Mouse (Mus musculus) forebrain, postnatal 0 days (tissue): ENCODE data around the gene Slc25a26. TPM values are rescaled to one million over a fixed set of nuclear protein-coding genes. Genes with fewer than 3 reads are reported as not detected.

ENCODE experiments used
- ATAC-seq: fragments of 200-750 bp; cut with Nextera tagmentation; 2 replicates; pipeline ENCODE4 v1.8.0; 2017; ENCODE audit warnings: mild to moderate bottlenecking, moderate library complexity
- DNase-seq: peaks from one replicate; pipeline ENCODE4 v3.0.0-alpha.2; 2015
- H3K27ac ChIP-seq: fragments of 300-500 bp; sonication (generic); 2 replicates; pipeline ENCODE4 v1.5.1; 2014; ENCODE audit warnings: low read depth, mild to moderate bottlenecking, antibody characterized with exemption, low read length, moderate library complexity, mixed read lengths
- H3K27me3 ChIP-seq: fragments of 300-500 bp; sonication (generic); 2 replicates; pipeline ENCODE4 v1.6.1; 2014; ENCODE audit warnings: mild to moderate bottlenecking, low read length, mixed read lengths; ENCODE audit not compliant: insufficient read depth
- H3K36me3 ChIP-seq: fragments of 300-500 bp; sonication (generic); 2 replicates; pipeline ENCODE4 v1.6.1; 2014; ENCODE audit warnings: mild to moderate bottlenecking, moderate library complexity; ENCODE audit not compliant: insufficient read depth
- H3K4me1 ChIP-seq: fragments of 300-500 bp; sonication (generic); 2 replicates; pipeline ENCODE4 v1.6.1; 2014; ENCODE audit warnings: antibody characterized with exemption; ENCODE audit not compliant: insufficient read depth
- H3K4me2 ChIP-seq: fragments of 300-500 bp; sonication (generic); 2 replicates; pipeline ENCODE4 v1.6.1; 2014; ENCODE audit warnings: low read depth, mild to moderate bottlenecking, moderate library complexity
- H3K4me3 ChIP-seq: fragments of 300-500 bp; sonication (generic); 2 replicates; pipeline ENCODE4 v1.5.1; 2014; ENCODE audit warnings: low read depth, low read length, mixed read lengths
- H3K9ac ChIP-seq: fragments of 300-500 bp; sonication (generic); 2 replicates; pipeline ENCODE4 v1.6.1; 2014; ENCODE audit warnings: mild to moderate bottlenecking
- H3K9me3 ChIP-seq: fragments of 300-500 bp; sonication (generic); 2 replicates; pipeline ENCODE4 v1.6.1; 2016; ENCODE audit warnings: low read length
- CTCF ChIP-seq: sonication (generic); IDR thresholded peaks from 2 replicates; pipeline ENCODE4 v1.5.1; 2016; ENCODE audit warnings: antibody characterized with exemption, control low read depth, low read depth
- WGBS: fragments of 180-500 bp; shearing (Covaris S2); extraction: QIAGEN DNeasy Blood & Tissue Kit; methylation state at CpG from one replicate; pipeline ENCODE4 v1.1.7; 2014; 5-methylcytosine and 5-hydroxymethylcytosine counted together
- polyA plus RNA-seq: library from polyadenylated mRNA; unstranded; fragments of >200 nt; fragmentation: Nextera tagmentation; extraction: Ambion mirVana; gene quantifications from 2 replicates; pipeline ENCODE4 v1.2.1, GENCODE M21; 2015
- total RNA-seq: library from RNA; depleted of rRNA; stranded (reverse); fragments of >200 nt; gene quantifications from 2 replicates; pipeline ENCODE4 v1.2.3, GENCODE M21; 2014

Gene Slc25a26
- total and polyA plus RNA-seq, 2 experiments from 2014 or later: 8.0 to 8.7 TPM

GRCm38 (mm10) chr6:94592243-94592642 lies 92.1 kb downstream of the Slc25a26 start:
- H3K9ac ChIP-seq: no peak overlapping the region
- peaks cover 4% of the 10 kb centered on the region; the same call in 1 of the 2 replicates for H3K4me1 ChIP-seq
- DNase-seq (no peak), ATAC-seq (peak; percentile 59; the same call in 1 of the 2 replicates)
- no peak overlapping the region for H3K4me3 ChIP-seq
- H3K36me3 ChIP-seq: no peaks in the 10 kb centered on the region
- no peak overlapping the region for H3K27ac ChIP-seq
- H3K9me3 ChIP-seq: no peaks in the 10 kb centered on the region
- TF ChIP-seq CTCF: no peak
- H3K4me2 ChIP-seq: no peak overlapping the region
- no peaks in the 10 kb centered on the region for H3K27me3 ChIP-seq
- WGBS: 18% methylated on average over 8 of the region's 8 CpGs

GRCm38 (mm10) chr6:94592710-94593109 lies 92.6 kb downstream of the Slc25a26 start:
- peak; percentile 84 for ATAC-seq
- peaks cover 4% of the 10 kb centered on the region; the same call in 1 of the 2 replicates for H3K4me1 ChIP-seq
- H3K9ac ChIP-seq: no peak overlapping the region
- no peaks in the 10 kb centered on the region for H3K9me3 ChIP-seq
- no peak for TF ChIP-seq CTCF
- no peak for DNase-seq
- no peak overlapping the region for H3K4me2 ChIP-seq
- 16% methylated on average over 4 of the region's 4 CpGs for WGBS
- no peak overlapping the region for H3K27ac ChIP-seq
- no peak overlapping the region for H3K4me3 ChIP-seq
- no peaks in the 10 kb centered on the region for H3K36me3 ChIP-seq
- no peaks in the 10 kb centered on the region for H3K27me3 ChIP-seq

GRCm38 (mm10) chr6:94594096-94594665 lies 94.0 kb downstream of the Slc25a26 start:
- peaks cover 4% of the 10 kb centered on the region; the same call in 1 of the 2 replicates for H3K4me1 ChIP-seq
- H3K9me3 ChIP-seq: no peaks in the 10 kb centered on the region
- H3K4me2 ChIP-seq: no peak overlapping the region
- 47% methylated on average over 6 of the region's 6 CpGs for WGBS
- no peak overlapping the region for H3K9ac ChIP-seq
- no peaks in the 10 kb centered on the region for H3K36me3 ChIP-seq
- ATAC-seq (no peak), DNase-seq (no peak)
- H3K27me3 ChIP-seq: no peaks in the 10 kb centered on the region
- H3K4me3 ChIP-seq: no peak overlapping the region
- no peak for TF ChIP-seq CTCF
- no peak overlapping the region for H3K27ac ChIP-seq

- TF ChIP-seq CTCF: no peak
- Histone ChIP-seq H3K9me3 (no peaks in the 10 kb centered on the region), H3K27me3 (no peaks in the 10 kb centered on the region), H3K9ac (no peak overlapping the region), H3K27ac (no peak overlapping the region), H3K36me3 (no peaks in the 10 kb centered on the region), H3K4me2 (no peak overlapping the region), H3K4me3 (no peak overlapping the region), H3K4me1 (peaks cover 4% of the 10 kb centered on the region; the same call in 1 of the 2 replicates)
- ATAC-seq: no peak
- DNase-seq: no peak
- 65% methylated on average over 11 of the region's 11 CpGs for WGBS
Observed at GRCm38 (mm10) chr6:94594711-94595110, 94.6 kb downstream of the Slc25a26 start.

GRCm38 (mm10) chr6:94595206-94595605 lies 95.1 kb downstream of the Slc25a26 start:
- Histone ChIP-seq H3K9me3 (no peaks in the 10 kb centered on the region), H3K4me2 (no peak overlapping the region), H3K27ac (no peak overlapping the region), H3K27me3 (no peaks in the 10 kb centered on the region), H3K4me1 (peaks cover 4% of the 10 kb centered on the region; the same call in 1 of the 2 replicates), H3K9ac (no peak overlapping the region), H3K4me3 (no peak overlapping the region), H3K36me3 (no peaks in the 10 kb centered on the region)
- ATAC-seq: no peak
- 54% methylated on average over 5 of the region's 5 CpGs for WGBS
- no peak for TF ChIP-seq CTCF
- DNase-seq: no peak

- WGBS: 80% methylated on average over 14 of the region's 14 CpGs
- ATAC-seq (no peak), DNase-seq (no peak)
- peaks cover 4% of the 10 kb centered on the region; the same call in 1 of the 2 replicates for H3K4me1 ChIP-seq
- H3K9ac ChIP-seq: no peak overlapping the region
- H3K36me3 ChIP-seq: no peaks in the 10 kb centered on the region
- H3K27me3 ChIP-seq: no peaks in the 10 kb centered on the region
- TF ChIP-seq CTCF: no peak
- no peak overlapping the region for H3K4me3 ChIP-seq
- no peak overlapping the region for H3K27ac ChIP-seq
- no peaks in the 10 kb centered on the region for H3K9me3 ChIP-seq
- no peak overlapping the region for H3K4me2 ChIP-seq
Observed at GRCm38 (mm10) chr6:94596051-94596760, 96.1 kb downstream of the Slc25a26 start.

- Histone ChIP-seq H3K4me2 (no peak overlapping the region), H3K27me3 (no peaks in the 10 kb centered on the region), H3K9me3 (no peaks in the 10 kb centered on the region), H3K27ac (no peak overlapping the region), H3K36me3 (no peaks in the 10 kb centered on the region), H3K9ac (no peak overlapping the region), H3K4me3 (no peak overlapping the region), H3K4me1 (peaks cover 4% of the 10 kb centered on the region; the same call in 1 of the 2 replicates)
- WGBS: 63% methylated on average over 10 of the region's 10 CpGs
- DNase-seq: no peak
- no peak for ATAC-seq
- no peak; the same call in none of the 2 replicates for TF ChIP-seq CTCF
Observed at GRCm38 (mm10) chr6:94596761-94597485, 96.8 kb downstream of the Slc25a26 start.
